Mouse (Mus musculus) B cell, adult 62 days (primary cell): Measurements from ENCODE around the gene Olfr434. TPM values are rescaled to one million over a fixed set of nuclear protein-coding genes. Genes with fewer than 3 reads are reported as not detected.

ENCODE experiments used
- total RNA-seq: library from RNA; stranded (reverse); gene quantifications from 4 replicates; pipeline ENCODE4 v1.2.4, GENCODE M21; 2023

The Olfr434 gene
- total RNA-seq = not detected in 4 replicates

DNA sequence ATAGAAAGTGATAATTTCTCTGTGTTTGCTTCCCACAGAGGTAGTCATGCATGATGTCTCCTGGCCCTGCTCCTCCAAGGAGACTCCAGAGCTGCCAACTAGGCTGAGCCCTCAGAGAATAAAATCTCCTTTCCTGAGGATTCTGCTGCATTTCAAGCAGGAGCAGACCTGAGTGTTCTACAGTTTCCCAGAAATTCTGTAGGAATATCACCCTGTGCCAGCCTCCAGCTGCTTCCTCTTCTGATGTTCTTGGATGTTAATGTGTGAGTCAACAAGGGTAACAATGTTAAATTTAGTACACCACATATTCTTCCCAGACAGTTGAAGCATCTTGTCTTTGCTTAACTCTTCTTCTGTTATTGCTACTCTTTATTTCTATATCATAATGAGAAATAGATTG, at the start of gene Olfr434:
TSS of gene Olfr434 (plus strand) at position 149 of the 400 bp plus-strand sequence.

DNA sequence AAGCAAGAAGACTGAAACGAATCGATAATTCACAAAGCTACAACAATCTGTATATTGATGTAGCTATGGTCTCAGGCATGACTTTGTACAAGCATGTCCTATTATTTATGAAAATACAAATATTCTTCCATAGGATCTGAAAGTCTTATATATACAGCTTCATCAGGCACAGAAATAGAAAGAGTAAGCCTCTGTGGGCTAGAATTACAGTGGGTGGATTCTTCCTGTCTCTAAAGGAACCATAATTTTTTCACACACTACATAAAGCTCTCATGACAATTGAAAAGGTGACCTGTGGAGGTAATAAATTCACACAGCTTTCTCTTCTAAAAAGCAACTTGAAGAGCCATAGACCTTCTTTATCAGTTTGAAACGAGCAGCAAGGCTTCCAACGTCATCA, 41.0 kb upstream of the Olfr434 start, which contains the start of gene Olfr13:
TSS of gene Olfr13 (plus strand) at position 301 of the 400 bp plus-strand sequence.

DNA sequence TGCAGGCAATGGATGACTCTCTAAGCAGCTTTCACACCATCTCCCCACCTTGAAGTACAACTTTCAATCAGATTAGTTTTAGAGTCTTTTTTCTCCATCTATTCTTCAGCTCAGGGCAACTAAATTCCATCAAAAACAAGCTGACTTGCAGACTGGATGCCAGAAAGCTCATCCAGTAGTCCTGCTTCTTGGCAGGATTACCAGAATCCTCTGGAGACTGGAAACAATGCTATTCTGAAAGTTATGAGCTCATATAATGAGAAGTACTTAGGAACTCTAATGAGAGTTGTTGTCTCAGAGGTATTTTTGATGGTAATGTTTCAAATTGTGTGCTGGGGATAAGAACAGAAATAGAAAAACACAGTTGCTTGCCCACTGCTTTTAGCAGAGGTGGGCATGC, 16.0 kb upstream of the Olfr434 start, which contains the start of gene Olfr435:
TSS of gene Olfr435 (plus strand) at position 366 of the 400 bp plus-strand sequence.

DNA sequence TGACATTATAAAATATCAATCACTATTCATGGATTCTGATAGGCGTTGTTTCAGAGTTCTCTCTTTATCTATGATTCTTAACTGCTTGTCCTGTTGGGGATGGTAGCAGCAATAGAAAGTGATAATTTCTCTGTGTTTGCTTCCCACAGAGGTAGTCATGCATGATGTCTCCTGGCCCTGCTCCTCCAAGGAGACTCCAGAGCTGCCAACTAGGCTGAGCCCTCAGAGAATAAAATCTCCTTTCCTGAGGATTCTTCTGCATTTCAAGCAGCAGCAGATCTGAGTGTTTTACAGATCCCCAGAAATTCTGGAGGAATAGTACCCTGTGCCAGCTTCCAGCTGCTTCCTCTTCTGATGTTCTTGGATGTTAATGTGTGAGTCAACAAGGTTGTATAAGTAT, 18.4 kb downstream of the Olfr434 start, which contains the start of gene Olfr47:
TSS of gene Olfr47 (plus strand) at position 275 of the 400 bp plus-strand sequence.

DNA sequence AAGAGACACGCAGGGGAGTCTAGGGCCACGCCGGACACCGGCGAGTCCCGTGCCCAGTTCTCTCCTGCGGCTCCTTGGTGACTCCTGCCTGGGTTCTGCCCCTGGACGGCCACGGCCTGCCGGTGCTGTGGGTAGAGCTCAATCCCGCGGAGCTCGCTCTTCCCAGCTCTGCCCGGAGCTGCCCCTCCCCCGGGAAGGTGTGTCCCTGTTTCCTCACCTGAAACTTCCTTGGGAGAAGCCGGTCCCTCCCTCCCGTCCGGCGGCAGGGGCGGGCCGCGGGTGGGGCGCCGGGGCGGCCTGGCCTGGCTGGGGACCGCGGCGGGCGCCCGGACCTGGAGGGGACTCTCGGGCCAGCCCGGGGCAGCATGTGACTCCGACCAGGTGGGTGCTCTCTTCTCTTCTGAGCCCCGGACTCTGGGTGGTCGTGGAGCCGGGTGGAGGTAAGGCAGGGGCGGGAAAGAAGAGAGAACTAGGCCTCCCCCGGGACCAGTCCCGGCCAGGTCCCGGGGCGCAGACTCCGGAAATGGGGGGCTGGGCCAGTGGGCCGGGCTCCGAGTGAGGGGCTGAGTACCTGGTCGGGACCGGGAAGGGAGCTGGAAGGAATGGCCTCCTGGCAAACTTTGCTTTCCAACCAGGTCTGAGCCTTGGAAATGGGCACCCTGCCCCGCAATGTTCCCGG, 52.7 kb downstream of the Olfr434 start, which contains the start of gene Arhgef5:
TSS of gene Arhgef5 (plus strand) at position 220 of the 679 bp plus-strand sequence.

Other genes starting within 250 kb of the Olfr434 start
- gene Olfr441, start 106.7 kb upstream of the Olfr434 start, total RNA-seq = not detected in 4 replicates
- gene Olfr237-ps1, start 66.5 kb upstream of the Olfr434 start, total RNA-seq = not detected in 4 replicates
- not detected in 4 replicates for gene Olfr437, start 49.7 kb upstream of the Olfr434 start, total RNA-seq
- not detected in 4 replicates for gene Olfr13, start 40.9 kb upstream of the Olfr434 start, total RNA-seq
- not detected in 4 replicates for gene Olfr435, start 15.9 kb upstream of the Olfr434 start, total RNA-seq
- gene Olfr47, start 18.5 kb downstream of the Olfr434 start, total RNA-seq = not detected in 4 replicates
- gene Arhgef5, start 52.6 kb downstream of the Olfr434 start, total RNA-seq = 0.19 to 1.0 TPM (median 0.39 TPM) in 3 of 4 replicates, not detected in the other
- gene Nobox, start 96.5 kb downstream of the Olfr434 start, total RNA-seq = 0.58 TPM in 1 of 4 replicates, not detected in the others